Mouse (Mus musculus): Measurements from ENCODE around the gene Sirt2.

The Sirt2 gene

DNA sequence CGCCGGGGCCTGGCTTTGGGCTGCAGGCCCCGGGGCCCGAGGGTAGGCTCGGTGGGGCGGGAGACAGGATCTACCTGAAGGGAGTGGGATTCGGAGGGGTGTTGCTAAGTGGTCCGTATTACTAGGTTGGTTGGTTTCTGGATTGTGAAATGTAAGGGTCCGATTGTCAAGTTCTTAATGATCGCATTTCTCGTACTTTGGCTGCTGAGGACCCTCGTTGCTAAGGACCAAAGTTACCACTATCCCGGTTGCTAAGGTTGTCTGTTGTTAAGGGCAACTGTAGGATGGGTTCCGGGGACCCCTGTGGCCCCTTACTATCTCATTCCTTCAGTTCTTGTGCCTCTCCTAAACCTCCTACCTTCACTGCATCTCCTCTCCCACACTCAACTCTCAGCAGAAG is 375 bp downstream of the Sirt2 start:
- peak; percentile 44 for DNase-seq (ENCODE audit: low spot score)

DNA sequence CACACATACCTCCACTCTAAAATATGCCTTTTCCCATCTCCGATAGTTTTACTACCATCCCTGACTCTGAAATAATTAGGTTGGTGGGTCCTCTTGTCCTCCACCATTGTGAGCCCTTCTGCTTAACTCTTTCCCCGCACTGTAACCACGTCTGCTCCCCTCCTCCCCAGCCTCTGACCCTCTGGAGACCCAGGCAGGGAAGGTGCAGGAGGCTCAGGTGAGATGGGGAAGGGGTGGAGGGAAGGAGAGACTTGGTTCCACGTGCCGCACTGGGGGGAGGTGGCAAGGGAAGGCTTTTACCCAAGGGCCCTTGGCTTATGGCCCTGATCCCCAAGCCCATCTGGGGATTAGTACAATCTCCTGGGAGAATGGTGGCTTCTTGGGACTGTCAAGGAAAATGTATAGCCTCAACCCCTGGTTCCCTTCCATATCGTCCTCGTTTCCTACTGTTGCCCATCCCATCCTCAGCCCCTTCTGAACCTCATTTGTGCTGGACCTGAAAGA is 979 bp downstream of the Sirt2 start, which contains the start of gene Nfkbib:
Nfkbib (minus strand) TSS at position 51 of the 504 bp plus-strand sequence.
- DNase-seq (ENCODE audit: low spot score) = no peak

DNA sequence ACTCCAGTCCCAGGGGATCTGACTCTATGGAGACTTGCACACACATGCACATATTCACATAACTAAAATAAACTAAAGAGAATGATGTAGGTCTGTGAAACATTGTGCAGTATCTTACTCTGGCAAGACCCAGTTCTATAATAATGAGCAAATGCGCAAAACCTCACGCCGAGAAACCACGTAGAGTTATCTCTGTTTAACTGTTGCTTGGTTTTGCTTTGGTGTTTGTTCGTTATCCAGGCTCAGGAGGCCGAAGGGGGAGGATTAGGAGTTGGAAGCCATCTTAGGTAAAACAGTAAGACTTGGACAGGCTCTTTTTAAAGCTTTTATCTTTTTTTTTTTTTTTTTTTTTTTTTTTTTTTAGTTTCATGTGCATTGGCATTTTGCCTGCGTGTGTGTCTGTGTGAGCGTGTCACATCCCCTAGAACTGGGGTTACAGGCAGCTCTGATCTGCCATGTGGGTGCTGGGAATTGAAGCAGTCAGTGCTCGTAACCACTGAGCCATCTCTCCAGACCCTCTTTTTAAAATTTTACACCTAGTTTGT is 3.0 kb downstream of the Sirt2 start:
- DNase-seq (ENCODE audit: low spot score) = no peak

DNA sequence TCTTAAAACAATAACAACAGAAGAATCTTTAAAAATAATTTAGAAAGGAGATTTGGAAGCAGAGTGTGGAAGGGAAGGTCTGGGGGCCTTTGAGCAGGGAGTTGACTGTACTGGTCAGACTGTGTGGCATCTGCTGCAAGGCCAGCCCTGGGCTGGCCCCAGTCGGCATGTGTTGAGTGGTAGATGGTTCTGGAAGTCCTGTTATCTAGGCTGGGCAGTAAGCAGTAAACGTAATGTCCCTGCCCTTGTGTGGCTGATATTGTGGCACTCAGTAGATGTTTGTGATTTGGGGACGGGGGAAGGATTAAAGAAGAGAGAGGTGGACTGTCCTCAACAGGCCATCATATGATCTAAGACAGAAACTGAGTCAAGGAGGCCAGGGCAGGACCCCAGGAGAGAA is 3.8 kb downstream of the Sirt2 start:
- no peak for DNase-seq (ENCODE audit: low spot score)

DNA sequence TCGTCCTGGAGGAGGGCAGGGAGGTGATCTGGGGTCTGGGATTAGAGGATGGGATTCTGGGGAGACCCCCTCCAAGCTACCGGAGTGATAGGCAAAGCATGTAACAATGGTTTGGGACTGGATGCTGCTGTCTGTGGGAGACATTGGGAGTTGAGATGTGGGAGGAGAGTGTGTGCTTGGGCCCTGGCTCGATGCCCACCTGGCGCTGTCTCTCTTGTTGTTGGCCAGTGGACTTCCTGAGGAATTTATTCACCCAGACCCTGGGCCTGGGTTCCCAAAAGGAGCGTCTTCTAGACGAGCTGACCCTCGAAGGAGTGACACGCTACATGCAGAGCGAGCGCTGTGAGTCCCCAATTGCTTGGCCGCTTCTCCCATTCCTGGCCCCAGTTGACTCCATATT is 5.3 kb downstream of the Sirt2 start:
- no peak for DNase-seq (ENCODE audit: low spot score)

DNA sequence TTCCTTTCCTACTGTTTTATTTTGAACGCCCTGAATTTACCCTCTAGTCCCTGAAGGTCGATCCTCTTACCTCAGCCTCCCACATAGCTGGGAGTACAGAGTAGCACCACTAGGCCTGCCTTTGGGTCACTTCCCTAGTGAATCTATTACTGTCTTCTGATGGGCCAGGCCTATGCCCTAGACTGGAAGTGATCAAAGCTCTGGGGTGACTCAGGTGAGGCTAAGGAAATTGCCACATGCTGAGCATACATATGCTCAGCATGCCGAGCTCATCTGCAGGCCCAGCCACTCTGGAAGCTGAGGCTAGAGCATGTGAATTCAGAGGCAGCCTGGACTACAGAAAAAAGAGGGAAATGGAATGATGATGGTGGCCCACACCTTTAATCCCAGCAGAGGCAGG is 6.6 kb downstream of the Sirt2 start:
- no peak for DNase-seq (ENCODE audit: low spot score)

DNA sequence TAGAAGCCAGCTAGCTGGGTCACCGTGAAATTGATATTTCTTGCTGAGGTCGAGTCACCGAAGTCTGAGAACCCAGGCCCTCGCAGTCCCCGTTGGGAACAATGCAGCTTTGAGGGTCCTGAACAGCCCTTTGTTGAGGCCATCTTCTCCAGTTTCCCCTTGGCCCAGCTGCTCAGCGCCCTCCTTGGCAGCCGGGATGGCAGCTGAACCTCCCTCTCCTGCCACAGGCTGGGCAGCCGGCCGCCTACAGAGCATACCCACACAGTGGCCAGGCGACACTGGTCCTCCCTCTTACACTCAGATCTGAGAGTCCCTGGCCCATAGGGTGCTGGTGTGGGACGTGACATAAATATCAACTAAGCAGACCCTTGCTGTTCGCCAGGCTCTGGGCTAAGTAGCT is 7.6 kb downstream of the Sirt2 start:
- peak; percentile 32 for DNase-seq (ENCODE audit: low spot score)

DNA sequence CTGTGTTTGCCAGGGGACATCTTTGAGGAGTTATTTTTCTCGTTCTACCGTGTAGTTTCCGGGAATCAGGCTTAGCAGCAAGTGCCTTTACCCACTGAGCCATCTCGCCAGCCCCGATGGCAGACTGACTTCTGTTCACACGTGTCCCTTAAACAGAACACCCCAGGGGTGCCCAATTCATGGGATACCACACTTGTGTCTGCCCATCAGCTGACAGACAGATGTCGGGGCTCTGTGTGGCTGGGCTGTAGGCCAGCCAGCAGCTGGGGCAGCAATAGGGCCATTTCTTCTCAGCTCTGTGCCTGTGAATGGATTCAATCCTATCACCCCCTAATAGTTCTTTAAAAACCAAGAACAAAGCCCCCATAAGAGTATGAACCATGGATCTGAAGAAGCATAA is 8.6 kb downstream of the Sirt2 start:
- no peak for DNase-seq (ENCODE audit: low spot score)

DNA sequence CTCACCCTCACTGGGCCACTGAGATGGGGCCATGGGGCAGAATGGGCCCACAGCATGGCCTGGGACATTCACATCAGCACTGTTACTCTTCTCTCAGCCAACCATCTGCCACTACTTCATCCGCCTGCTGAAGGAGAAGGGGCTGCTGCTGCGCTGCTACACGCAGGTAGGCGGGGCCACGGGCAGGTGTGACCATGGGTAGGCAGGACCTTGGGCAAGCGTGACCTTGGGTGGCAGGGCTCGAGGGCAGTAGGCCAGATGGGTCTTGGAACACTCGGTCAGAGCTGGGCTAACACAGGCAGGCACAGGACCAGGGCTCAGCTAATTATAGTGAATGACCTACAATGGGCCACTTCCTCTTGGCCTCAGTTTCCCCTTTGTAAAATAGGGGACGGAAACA is 12.3 kb downstream of the Sirt2 start:
- DNase-seq (ENCODE audit: low spot score) = no peak

DNA sequence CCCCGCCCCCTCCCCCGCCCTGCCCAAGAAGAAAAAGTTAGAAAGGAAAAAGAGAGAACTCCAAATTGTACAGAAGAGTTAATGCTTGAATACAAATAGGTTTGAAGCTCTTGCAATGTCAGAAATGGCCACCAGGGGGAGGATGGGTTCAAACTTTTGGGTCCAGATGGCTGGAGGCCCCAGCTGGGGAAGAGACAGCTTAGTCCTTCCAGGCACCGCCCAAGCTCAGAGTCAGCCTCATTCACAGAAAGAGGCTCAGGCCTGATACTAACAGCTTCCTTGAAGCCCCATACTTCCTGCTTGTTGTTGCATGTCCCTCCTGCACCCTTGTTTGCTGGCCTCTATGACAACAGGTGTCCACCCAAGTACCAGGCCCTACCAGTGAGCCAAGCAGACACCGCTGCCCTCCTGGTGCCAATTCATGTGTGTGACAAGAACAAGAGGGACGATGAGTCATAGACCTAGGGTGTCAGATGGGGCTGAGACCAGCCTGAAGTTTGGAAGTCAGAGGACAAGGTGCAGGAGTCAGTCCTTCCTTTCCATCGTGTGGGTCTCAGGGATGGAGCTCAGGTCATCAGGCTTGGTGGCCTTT is 13.6 kb downstream of the Sirt2 start:
- peak; percentile 96 for DNase-seq (ENCODE audit: low spot score)

DNA sequence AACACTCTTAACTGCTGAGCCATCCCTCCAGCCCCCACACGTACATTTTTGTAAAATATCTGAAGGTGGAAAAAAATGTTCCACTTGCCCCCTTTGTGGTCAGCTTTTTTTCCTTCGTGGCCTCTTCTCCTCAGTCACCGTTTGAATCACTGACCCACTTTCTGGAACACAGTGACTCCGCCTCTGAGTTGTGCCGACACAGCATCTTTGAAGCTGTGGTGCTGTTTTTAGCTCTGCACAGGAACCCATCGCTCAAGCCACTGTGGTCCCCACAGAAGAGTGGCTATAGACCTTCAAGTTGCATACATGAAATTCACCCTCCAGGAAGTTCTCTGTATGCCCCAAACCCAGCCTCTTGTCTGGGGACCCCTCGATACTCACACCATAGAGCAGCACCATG is 14.3 kb downstream of the Sirt2 start:
- DNase-seq (ENCODE audit: low spot score) = no peak

DNA sequence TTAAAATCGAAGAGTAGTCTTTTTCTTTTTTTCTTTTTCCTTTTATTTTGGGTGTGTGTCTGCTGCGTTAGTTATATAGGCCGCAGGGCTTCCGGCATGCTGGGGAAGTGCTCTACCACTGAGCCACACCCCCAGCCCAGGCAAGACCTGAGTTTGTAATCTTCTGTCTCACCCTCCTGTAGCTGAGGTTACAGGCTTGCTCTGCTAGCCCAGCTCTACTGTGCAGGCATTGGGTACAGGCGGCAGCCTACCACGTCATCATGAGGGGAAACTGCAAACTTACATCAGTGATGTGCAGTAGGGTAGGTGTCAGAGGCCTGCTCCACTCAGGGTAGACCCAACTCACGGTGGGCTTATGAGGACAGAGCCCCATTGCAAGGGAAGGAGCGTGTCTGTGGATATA is 14.7 kb downstream of the Sirt2 start:
- no peak for DNase-seq (ENCODE audit: low spot score)

DNA sequence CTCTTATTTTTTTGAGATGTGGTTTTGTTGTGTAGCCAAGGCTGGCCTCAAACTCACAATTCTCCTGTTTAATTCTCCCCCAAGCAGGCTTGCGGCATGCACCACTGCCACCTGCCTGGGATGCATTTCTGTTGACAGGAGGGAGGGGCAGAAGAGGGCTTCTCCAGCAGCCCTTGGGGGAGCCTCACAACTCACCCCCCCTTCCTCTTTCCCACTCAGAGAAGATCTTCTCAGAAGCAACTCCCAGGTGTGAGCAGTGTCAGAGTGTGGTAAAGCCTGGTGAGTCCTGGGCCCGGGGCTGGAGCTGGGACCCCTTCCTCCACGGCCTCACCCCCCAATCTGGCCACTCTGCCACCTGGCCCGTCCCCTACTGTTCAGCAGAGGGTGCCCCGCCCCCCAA is 18.6 kb downstream of the Sirt2 start:
- DNase-seq (ENCODE audit: low spot score) = no peak

DNA sequence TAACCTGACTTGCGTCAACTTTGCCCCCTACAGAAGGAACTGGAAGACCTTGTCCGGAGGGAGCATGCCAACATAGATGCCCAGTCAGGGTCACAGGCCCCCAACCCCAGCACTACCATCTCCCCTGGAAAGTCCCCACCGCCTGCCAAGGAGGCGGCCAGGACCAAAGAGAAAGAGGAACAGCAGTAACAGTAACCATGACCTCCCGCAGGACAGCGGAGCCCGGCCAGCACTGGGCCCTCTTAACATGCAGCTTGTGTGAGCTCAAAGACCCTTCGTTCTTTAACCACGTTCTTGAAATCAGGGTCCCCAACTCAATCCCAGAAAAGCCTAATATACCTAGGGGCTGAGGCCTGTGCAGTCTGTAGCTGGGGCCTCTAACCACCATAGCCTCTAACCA is 21.3 kb downstream of the Sirt2 start:
- no peak for DNase-seq (ENCODE audit: low spot score)

DNA sequence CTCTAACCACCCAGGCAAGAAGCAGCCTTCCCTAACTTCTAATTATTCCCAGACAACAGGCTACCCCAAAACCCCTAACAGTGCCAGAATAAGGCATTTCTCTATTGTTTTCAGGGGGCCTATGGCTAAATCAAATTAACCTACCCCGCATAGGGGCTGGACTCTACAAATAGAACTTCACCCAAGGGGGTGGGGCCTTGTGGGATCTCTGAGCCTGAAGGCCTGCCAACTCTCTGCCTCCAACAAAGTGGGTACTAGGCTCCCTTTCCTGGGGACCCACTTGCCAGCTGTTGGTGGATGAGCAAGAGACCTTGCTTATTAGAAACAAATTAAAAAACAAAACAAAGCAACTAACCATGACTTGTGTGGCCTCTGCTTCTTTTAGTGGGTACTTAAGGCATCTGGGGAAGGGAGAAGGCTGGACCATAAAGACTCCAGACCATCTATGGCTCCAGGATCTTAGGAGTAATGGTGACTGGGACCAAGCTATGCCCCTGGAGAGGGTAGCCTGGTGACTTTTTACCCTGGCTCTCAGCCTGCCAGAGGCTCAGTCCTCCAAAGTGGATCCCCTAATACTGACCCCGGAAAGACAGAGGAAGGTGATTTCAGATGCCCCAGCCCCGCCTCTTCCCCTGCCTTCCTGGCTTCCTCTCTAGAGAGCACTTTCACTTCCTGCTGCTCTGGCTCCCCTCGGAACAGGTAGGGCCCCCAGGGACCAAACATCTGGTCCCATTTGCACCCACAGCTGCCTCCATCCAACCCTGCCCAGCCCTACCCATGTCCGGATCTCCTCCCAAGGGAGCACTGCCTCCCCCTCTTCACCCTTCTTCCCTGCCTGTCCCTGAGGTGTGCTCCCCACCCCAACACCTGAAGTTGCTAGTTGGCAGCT is 22.0 kb downstream of the Sirt2 start, which contains the start of gene Rinl:
Rinl (plus strand) TSS at position 663 of the 889 bp plus-strand sequence.
- no peak for DNase-seq (ENCODE audit: low spot score)

DNA sequence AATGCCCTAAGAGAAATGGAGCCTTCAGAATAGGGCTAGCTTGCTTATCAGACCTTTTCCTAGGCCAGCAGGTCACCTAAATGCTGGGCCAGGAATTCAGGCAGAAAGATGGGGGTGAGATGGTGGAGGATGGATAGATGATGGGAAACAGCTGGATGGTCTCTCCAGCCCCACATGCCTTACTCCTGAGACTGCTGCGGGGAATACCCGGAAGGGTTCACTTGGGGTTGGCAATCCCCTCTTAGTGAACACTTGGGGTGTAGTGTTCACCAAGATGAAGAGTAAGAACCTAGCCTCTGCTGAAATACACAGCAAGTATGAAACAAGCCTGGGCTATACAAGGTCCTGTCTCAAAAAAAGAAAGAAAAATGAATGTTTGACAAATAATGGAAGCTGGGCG is 22.7 kb downstream of the Sirt2 start:
- no peak for DNase-seq (ENCODE audit: low spot score)

DNA sequence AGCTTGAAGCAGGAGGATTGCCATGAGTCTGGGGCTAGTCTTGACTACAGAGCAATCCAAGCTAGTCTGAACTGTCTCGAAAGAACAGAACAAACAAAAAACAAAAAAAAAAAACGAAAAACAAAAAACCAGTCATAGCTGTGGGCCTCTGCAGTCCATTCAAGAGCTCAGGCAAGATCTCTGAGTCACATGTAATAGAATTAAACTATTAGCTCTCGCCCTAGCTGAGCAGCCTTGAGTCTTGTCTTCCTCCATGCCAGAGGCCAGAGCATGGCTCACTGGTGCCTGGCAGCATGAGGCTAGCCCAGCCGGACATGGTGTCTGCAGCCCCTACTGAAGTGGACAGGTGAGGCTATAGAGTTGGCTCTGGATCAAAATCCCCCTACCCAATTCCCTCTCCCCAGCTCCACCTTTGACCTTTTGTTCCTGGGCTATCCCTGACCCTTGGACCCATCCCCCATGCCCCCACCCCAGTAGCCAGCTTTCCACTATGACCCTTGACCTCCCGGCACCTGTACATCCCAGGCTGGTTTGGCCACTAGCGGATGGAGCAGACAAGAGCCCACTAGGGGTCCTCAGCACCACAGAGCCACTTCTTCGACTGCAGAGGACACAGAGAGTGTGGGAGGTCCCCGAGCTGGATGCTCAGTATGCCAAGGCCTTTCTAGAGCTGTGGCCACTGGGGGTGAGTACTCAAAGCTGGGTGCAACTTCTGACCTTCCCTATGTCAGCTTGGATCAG is 23.7 kb downstream of the Sirt2 start:
- DNase-seq (ENCODE audit: low spot score) = peak; percentile 64

DNA sequence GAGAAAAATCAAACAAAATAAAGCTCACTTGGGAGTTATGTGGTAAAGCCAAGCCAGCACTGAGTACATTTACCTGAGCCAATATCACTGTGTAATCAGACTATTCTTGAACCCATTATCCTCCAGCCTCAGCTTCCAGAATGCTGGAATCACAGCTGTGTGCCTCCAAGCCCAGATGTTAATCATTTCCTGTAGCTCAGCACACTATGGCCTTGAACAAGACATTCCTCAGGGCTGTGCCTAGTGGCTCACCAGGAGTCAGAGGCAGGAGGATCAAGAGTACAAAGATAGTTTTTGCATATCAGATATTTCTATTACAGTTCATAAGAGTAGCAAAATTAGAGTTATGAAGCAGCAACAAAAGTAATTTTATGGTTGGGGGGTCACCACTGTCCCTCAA is 25.2 kb downstream of the Sirt2 start:
- no peak for DNase-seq (ENCODE audit: low spot score)

DNA sequence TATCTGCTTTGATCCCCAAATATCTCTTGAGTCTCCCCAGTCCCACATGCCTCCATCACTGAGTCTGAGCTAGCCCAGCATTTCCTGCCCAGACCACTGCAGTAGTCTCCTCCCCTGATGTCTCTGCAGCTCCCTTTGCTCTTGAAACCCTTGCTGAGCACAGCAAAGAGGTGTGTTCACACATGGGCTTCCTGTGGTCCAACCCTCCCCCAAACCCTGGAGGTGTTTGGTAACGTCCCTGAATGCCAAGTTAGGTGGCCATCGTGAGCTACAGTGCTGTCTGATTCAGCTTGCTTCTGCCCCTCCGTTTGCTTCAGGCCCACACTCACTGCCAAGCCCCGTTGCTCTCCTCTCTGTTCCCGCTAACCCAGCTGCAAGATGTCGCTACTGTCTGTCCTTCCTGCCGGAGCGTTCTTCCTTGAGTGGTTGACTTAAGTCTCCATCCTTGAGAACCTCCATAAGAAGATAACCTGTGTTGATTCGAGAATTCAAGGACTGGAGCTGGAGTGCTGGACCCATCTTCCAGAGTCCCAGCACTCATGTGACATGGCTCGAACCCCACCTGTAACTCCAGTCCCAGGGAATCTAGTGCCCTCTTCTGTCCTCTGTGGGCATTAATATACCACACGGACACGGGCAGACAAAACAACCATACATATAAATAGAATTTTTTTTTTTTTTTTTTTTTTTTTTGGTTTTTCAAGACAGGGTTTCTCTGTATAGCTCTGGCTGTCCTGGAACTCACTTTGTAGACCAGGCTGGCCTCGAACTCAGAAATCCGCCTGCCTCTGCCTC is 26.1 kb downstream of the Sirt2 start:
- DNase-seq (ENCODE audit: low spot score) = no peak

DNA sequence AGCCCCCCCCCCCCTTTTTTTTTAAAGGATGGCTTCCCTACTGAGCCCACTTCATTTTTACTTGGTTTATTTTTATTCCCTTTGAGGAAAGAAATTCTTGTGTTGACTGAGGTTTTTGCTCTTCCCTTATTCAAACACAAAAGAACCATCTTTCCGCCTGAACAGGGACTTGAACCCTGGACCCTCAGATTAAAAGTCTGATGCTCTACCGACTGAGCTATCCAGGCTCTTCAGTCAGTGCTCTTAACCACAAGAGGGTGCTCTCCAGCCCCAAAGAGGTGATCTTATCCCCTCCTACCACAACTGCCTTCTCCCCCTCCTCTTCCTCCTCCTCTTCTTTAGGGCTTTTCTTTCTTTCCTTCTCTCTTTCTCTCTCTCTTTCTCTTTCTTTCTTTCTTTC is 27.3 kb downstream of the Sirt2 start:
- peak; percentile 53 for DNase-seq (ENCODE audit: low spot score)

DNA sequence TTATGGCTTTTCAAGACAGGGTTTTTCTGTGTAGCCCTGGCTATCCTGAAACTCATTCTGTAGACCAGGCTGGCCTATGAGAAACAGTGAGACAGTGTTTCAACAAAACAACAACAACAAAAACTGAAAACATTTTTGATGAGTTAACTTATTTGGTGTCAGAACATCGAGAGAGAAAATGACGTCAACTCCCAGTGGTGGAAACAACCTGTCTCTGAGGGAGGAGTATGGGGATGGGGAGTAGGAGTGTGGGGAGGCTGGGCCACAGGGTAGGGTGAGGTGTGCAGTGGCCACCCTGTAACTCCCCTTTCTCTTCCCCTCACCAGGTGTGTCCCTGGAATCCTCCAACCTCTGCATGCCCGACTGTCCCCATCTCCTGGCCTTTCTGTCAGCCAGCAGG is 28.0 kb downstream of the Sirt2 start:
- DNase-seq (ENCODE audit: low spot score) = no peak

DNA sequence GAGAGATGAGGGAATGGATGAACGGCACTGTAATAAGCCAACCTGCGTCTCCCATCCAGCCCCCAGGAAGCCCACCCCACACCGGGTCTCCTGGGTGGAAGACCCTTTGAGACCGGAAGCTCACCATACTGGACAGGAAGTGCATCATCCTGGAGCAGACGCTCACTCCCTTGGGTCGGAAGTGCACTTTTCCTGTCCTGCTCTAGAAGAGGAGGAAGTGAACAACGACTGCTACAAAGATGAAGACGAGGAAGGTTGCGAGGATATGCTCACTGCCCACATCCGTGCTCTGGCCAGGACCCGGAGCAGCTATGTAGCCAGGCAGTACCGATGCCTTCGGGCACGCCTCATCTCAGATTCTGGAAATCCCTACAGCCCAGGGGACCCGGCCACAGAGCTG is 29.3 kb downstream of the Sirt2 start:
- DNase-seq (ENCODE audit: low spot score) = no peak

All from embryo, embryonic 10.5 days (tissue).